Mouse (Mus musculus): ENCODE data around the gene Tjp3. TPM values are rescaled to one million over a fixed set of nuclear protein-coding genes. Genes with fewer than 3 reads are reported as not detected.

The Tjp3 gene
- polyA plus RNA-seq, 1 experiment from 2014 or later: 9.2 TPM

GRCm38 (mm10) chr10:81320550-81321347, 29.4 kb upstream of the Tjp3 start, which contains the start of gene Cactin:
Cactin (plus strand) TSS chr10:81321103.
- ATAC-seq: peak; percentile 92
- Histone ChIP-seq H3K36me3 (ENCODE audit: control insufficient read depth, insufficient read depth, low read length) (peaks cover 41% of the 10 kb centered on the region), H3K9me3 (replicated peaks; ENCODE audit: control insufficient read depth, low read length, poor library complexity, severe bottlenecking) (no peaks in the 10 kb centered on the region)

GRCm38 (mm10) chr10:81319741-81320549, 28.6 kb upstream of the Tjp3 start:
- H3K4me1 ChIP-seq (ENCODE audit: control insufficient read depth, insufficient read depth, low read length): peaks cover 21% of the 10 kb centered on the region
- peak overlapping the region; percentile 78 for H3K4me3 ChIP-seq (ENCODE audit: low read depth, low read length)
- peak; percentile 47 for ATAC-seq
- H3K36me3 ChIP-seq (ENCODE audit: control insufficient read depth, insufficient read depth, low read length): peaks cover 42% of the 10 kb centered on the region
- WGBS: under 1% methylated on average over 38 of the region's 38 CpGs
- H3K27me3 ChIP-seq (ENCODE audit: control insufficient read depth, insufficient read depth, low read depth, low read length): no peaks in the 10 kb centered on the region
- H3K4me2 ChIP-seq (ENCODE audit: low read length): peak overlapping the region; percentile 68
- H3K9me3 ChIP-seq (replicated peaks; ENCODE audit: control insufficient read depth, low read length, poor library complexity, severe bottlenecking): no peaks in the 10 kb centered on the region
- H3K9ac ChIP-seq (ENCODE audit: low read depth, low read length): peak overlapping the region; percentile 59
- H3K27ac ChIP-seq (ENCODE audit: low read length): peak overlapping the region; percentile 88

More at GRCm38 (mm10) chr10:81320550-81321347, 29.4 kb upstream of the Tjp3 start, which contains the start of gene Cactin:
- peak within 1 kb of the TSS; percentile 68 for H3K4me2 ChIP-seq (ENCODE audit: low read length)
- peak within 1 kb of the TSS; percentile 77 for H3K9ac ChIP-seq (ENCODE audit: low read depth, low read length)
- WGBS: under 1% methylated on average over 68 of the region's 68 CpGs
- peak within 1 kb of the TSS; percentile 78 for H3K4me3 ChIP-seq (ENCODE audit: low read depth, low read length)
- H3K27me3 ChIP-seq (ENCODE audit: control insufficient read depth, insufficient read depth, low read depth, low read length): no peaks in the 10 kb centered on the region
- peak within 1 kb of the TSS; percentile 88 for H3K27ac ChIP-seq (ENCODE audit: low read length)
- peaks cover 21% of the 10 kb centered on the region for H3K4me1 ChIP-seq (ENCODE audit: control insufficient read depth, insufficient read depth, low read length)

- peaks cover 21% of the 10 kb centered on the region for H3K4me1 ChIP-seq (ENCODE audit: control insufficient read depth, insufficient read depth, low read length)
- peaks cover 38% of the 10 kb centered on the region for H3K36me3 ChIP-seq (ENCODE audit: control insufficient read depth, insufficient read depth, low read length)
- H3K4me2 ChIP-seq (ENCODE audit: low read length): peak overlapping the region; percentile 68
- no peaks in the 10 kb centered on the region for H3K27me3 ChIP-seq (ENCODE audit: control insufficient read depth, insufficient read depth, low read depth, low read length)
- 46% methylated on average over 8 of the region's 8 CpGs for WGBS
- no peaks in the 10 kb centered on the region for H3K9me3 ChIP-seq (replicated peaks; ENCODE audit: control insufficient read depth, low read length, poor library complexity, severe bottlenecking)
- H3K27ac ChIP-seq (ENCODE audit: low read length): peak overlapping the region; percentile 88
- no peak for ATAC-seq
- H3K4me3 ChIP-seq (ENCODE audit: low read depth, low read length): peak overlapping the region; percentile 78; the same call in 1 of the 2 replicates
- peak overlapping the region; percentile 59 for H3K9ac ChIP-seq (ENCODE audit: low read depth, low read length)
These were observed 27.9 kb upstream of the Tjp3 start for GRCm38 (mm10) chr10:81319330-81319699.

- Histone ChIP-seq H3K27me3 (ENCODE audit: control insufficient read depth, insufficient read depth, low read depth, low read length) (no peaks in the 10 kb centered on the region), H3K4me3 (ENCODE audit: low read depth, low read length) (no peak overlapping the region), H3K27ac (ENCODE audit: low read length) (no peak overlapping the region), H3K4me1 (ENCODE audit: control insufficient read depth, insufficient read depth, low read length) (peaks cover 21% of the 10 kb centered on the region), H3K36me3 (ENCODE audit: control insufficient read depth, insufficient read depth, low read length) (peaks cover 35% of the 10 kb centered on the region), H3K9me3 (replicated peaks; ENCODE audit: control insufficient read depth, low read length, poor library complexity, severe bottlenecking) (no peaks in the 10 kb centered on the region), H3K4me2 (ENCODE audit: low read length) (peak overlapping the region; percentile 68; the same call in 1 of the 2 replicates), H3K9ac (ENCODE audit: low read depth, low read length) (peak overlapping the region; percentile 59; the same call in 1 of the 2 replicates)
- ATAC-seq: no peak
- whole genome bisulfite sequencing: 92% methylated on average over 13 of the region's 13 CpGs
These were observed 27.4 kb upstream of the Tjp3 start for GRCm38 (mm10) chr10:81318589-81319329.

- 20% methylated on average over 20 of the region's 20 CpGs for WGBS
- Histone ChIP-seq H3K4me1 (ENCODE audit: control insufficient read depth, insufficient read depth, low read length) (peaks cover 20% of the 10 kb centered on the region), H3K4me3 (ENCODE audit: low read depth, low read length) (no peak overlapping the region), H3K27ac (ENCODE audit: low read length) (no peak overlapping the region), H3K9ac (ENCODE audit: low read depth, low read length) (no peak overlapping the region), H3K27me3 (ENCODE audit: control insufficient read depth, insufficient read depth, low read depth, low read length) (no peaks in the 10 kb centered on the region), H3K9me3 (replicated peaks; ENCODE audit: control insufficient read depth, low read length, poor library complexity, severe bottlenecking) (no peaks in the 10 kb centered on the region), H3K36me3 (ENCODE audit: control insufficient read depth, insufficient read depth, low read length) (peaks cover 36% of the 10 kb centered on the region), H3K4me2 (ENCODE audit: low read length) (no peak overlapping the region)
- no peak for ATAC-seq
These were observed 25.9 kb upstream of the Tjp3 start for GRCm38 (mm10) chr10:81317273-81317672.

- Histone ChIP-seq H3K4me3 (ENCODE audit: low read depth, low read length) (no peak overlapping the region), H3K27ac (ENCODE audit: low read length) (no peak overlapping the region), H3K4me1 (ENCODE audit: control insufficient read depth, insufficient read depth, low read length) (peaks cover 12% of the 10 kb centered on the region), H3K27me3 (ENCODE audit: control insufficient read depth, insufficient read depth, low read depth, low read length) (no peaks in the 10 kb centered on the region), H3K9me3 (replicated peaks; ENCODE audit: control insufficient read depth, low read length, poor library complexity, severe bottlenecking) (no peaks in the 10 kb centered on the region), H3K36me3 (ENCODE audit: control insufficient read depth, insufficient read depth, low read length) (peaks cover 42% of the 10 kb centered on the region), H3K9ac (ENCODE audit: low read depth, low read length) (no peak overlapping the region), H3K4me2 (ENCODE audit: low read length) (no peak overlapping the region)
- no peak for ATAC-seq
- WGBS: 41% methylated on average over 16 of the region's 16 CpGs
These were observed 25.1 kb upstream of the Tjp3 start for GRCm38 (mm10) chr10:81316338-81317060.

GRCm38 (mm10) chr10:81315587-81315986, 24.2 kb upstream of the Tjp3 start:
- peaks cover 51% of the 10 kb centered on the region for H3K36me3 ChIP-seq (ENCODE audit: control insufficient read depth, insufficient read depth, low read length)
- 91% methylated on average over 16 of the region's 16 CpGs for WGBS
- no peak for ATAC-seq
- no peaks in the 10 kb centered on the region for H3K9me3 ChIP-seq (replicated peaks; ENCODE audit: control insufficient read depth, low read length, poor library complexity, severe bottlenecking)
- peaks cover 11% of the 10 kb centered on the region for H3K4me1 ChIP-seq (ENCODE audit: control insufficient read depth, insufficient read depth, low read length)
- no peaks in the 10 kb centered on the region for H3K27me3 ChIP-seq (ENCODE audit: control insufficient read depth, insufficient read depth, low read depth, low read length)
- no peak overlapping the region for H3K4me3 ChIP-seq (ENCODE audit: low read depth, low read length)
- H3K27ac ChIP-seq (ENCODE audit: low read length): no peak overlapping the region
- H3K4me2 ChIP-seq (ENCODE audit: low read length): no peak overlapping the region
- no peak overlapping the region for H3K9ac ChIP-seq (ENCODE audit: low read depth, low read length)

GRCm38 (mm10) chr10:81314201-81314600, 22.8 kb upstream of the Tjp3 start:
- no peak for ATAC-seq

More at GRCm38 (mm10) chr10:81314201-81314600, 22.8 kb upstream of the Tjp3 start:
- Histone ChIP-seq H3K4me3 (ENCODE audit: low read depth, low read length) (no peak overlapping the region), H3K27me3 (ENCODE audit: control insufficient read depth, insufficient read depth, low read depth, low read length) (no peaks in the 10 kb centered on the region), H3K27ac (ENCODE audit: low read length) (no peak overlapping the region), H3K9ac (ENCODE audit: low read depth, low read length) (no peak overlapping the region), H3K4me1 (ENCODE audit: control insufficient read depth, insufficient read depth, low read length) (peaks cover 3% of the 10 kb centered on the region), H3K4me2 (ENCODE audit: low read length) (no peak overlapping the region), H3K9me3 (replicated peaks; ENCODE audit: control insufficient read depth, low read length, poor library complexity, severe bottlenecking) (no peaks in the 10 kb centered on the region), H3K36me3 (ENCODE audit: control insufficient read depth, insufficient read depth, low read length) (peaks cover 60% of the 10 kb centered on the region)
- WGBS: 81% methylated on average over 7 of the region's 7 CpGs
